Mouse (Mus musculus) hindbrain, embryonic 15.5 days (tissue): ENCODE results near the gene Osbpl9. TPM values are rescaled to one million over a fixed set of nuclear protein-coding genes. Genes with fewer than 3 reads are reported as not detected.

ENCODE experiments used
- ATAC-seq: fragments of 200-750 bp; cut with Nextera tagmentation; 2 replicates; pipeline ENCODE4 v1.8.0; 2017; ENCODE audit warnings: low read depth, moderate number of reproducible peaks, moderate TSS enrichment; ENCODE audit not compliant: low FRiP score
- H3K27ac ChIP-seq: fragments of 300-500 bp; sonication (generic); replicated peaks from 2 replicates; pipeline ENCODE4 v1.5.1; 2015; ENCODE audit warnings: mild to moderate bottlenecking, inconsistent platforms
- H3K27me3 ChIP-seq: fragments of 300-500 bp; sonication (generic); 2 replicates; pipeline ENCODE4 v1.6.1; 2015; ENCODE audit warnings: control low read depth, inconsistent platforms
- H3K36me3 ChIP-seq: fragments of 300-500 bp; sonication (generic); 2 replicates; pipeline ENCODE4 v1.6.1; 2015; ENCODE audit warnings: control low read depth, inconsistent platforms
- H3K4me1 ChIP-seq: fragments of 300-500 bp; sonication (generic); replicated peaks from 2 replicates; pipeline ENCODE4 v1.6.1; 2015; ENCODE audit warnings: control low read depth, inconsistent platforms
- H3K4me2 ChIP-seq: fragments of 300-500 bp; sonication (generic); 2 replicates; pipeline ENCODE4 v1.6.1; 2015; ENCODE audit warnings: moderate library complexity, mild to moderate bottlenecking, inconsistent platforms
- H3K4me3 ChIP-seq: fragments of 300-500 bp; sonication (generic); 2 replicates; pipeline ENCODE4 v1.5.1; 2015; ENCODE audit warnings: mild to moderate bottlenecking, inconsistent platforms
- H3K9ac ChIP-seq: fragments of 300-500 bp; sonication (generic); 2 replicates; pipeline ENCODE4 v1.6.1; 2015; ENCODE audit warnings: inconsistent platforms
- H3K9me3 ChIP-seq: fragments of 300-500 bp; sonication (generic); 2 replicates; pipeline ENCODE4 v1.6.1; 2016; ENCODE audit warnings: control low read depth, inconsistent platforms
- WGBS: fragments of 180-500 bp; shearing (Covaris S2); methylation state at CpG from one replicate; pipeline ENCODE4 v1.1.7; 2015; 5-methylcytosine and 5-hydroxymethylcytosine counted together
- polyA plus RNA-seq: library from polyadenylated mRNA; unstranded; fragments of >200 nt; fragmentation: Nextera tagmentation; extraction: Ambion mirVana; gene quantifications from 2 replicates; pipeline ENCODE4 v1.2.1, GENCODE M21; 2015

Osbpl9 gene
- polyA plus RNA-seq, 1 experiment from 2014 or later = 72.0 TPM

GRCm38 (mm10) chr4:109052282-109052681 is 149.8 kb downstream of the Osbpl9 start:
- 38% methylated on average over 1 of the region's 1 CpGs for WGBS
- H3K4me1 ChIP-seq = no peaks in the 10 kb centered on the region
- no peaks in the 10 kb centered on the region for H3K9me3 ChIP-seq
- no peaks in the 10 kb centered on the region for H3K27me3 ChIP-seq
- no peak overlapping the region for H3K9ac ChIP-seq
- H3K4me3 ChIP-seq = no peak overlapping the region
- ATAC-seq = no peak
- peaks cover 64% of the 10 kb centered on the region for H3K36me3 ChIP-seq
- H3K4me2 ChIP-seq = no peak overlapping the region
- peak overlapping the region; percentile 45; the same call in 1 of the 2 replicates for H3K27ac ChIP-seq

DNA sequence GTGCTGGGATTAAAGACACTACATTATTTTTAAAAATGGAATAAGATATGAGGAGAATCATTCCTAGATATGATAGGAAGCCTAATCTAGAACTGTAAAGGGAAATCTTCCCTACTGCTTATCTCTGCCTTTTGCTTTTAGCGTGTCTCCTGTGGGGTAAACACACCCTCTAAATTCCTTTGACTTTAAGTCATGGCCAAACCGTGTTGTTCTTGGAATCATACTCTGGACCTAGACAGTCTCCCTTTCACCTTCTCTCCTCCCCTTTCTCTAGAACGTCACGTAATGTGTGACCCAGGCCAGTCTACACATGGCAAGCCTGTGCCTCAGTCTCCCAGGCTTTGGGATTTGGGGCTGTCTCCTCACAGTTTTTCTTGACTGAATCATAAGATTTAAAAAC is 153.8 kb downstream of the Osbpl9 start:
- no peak overlapping the region for H3K27ac ChIP-seq
- H3K9me3 ChIP-seq = no peaks in the 10 kb centered on the region
- no peaks in the 10 kb centered on the region for H3K4me1 ChIP-seq
- H3K9ac ChIP-seq = no peak overlapping the region
- H3K4me3 ChIP-seq = no peak overlapping the region
- H3K27me3 ChIP-seq = no peaks in the 10 kb centered on the region
- peaks cover 56% of the 10 kb centered on the region for H3K36me3 ChIP-seq
- WGBS = 83% methylated on average over 4 of the region's 4 CpGs
- no peak for ATAC-seq
- H3K4me2 ChIP-seq = no peak overlapping the region

DNA sequence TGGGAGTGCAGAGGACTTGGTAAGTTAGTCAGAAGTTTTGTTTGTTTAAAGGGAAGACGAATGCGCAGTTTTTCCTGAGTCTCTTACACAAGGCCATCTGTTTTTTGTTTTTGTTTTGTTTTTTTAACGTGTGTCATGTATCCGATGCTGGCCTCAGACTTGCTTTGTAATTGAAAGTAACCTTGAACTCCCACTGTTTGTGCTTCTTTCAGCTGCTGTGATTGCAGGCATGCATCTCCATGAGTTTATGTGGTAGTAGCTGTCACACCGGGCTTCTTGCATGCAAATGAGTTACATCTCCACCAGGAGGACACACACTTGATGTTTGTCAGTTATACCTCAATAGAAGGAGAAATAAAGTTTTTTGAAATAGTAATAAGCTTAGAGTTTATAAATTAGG is 158.3 kb downstream of the Osbpl9 start:
- WGBS = 73% methylated on average over 5 of the region's 5 CpGs
- no peak overlapping the region for H3K27ac ChIP-seq
- H3K4me1 ChIP-seq = no peaks in the 10 kb centered on the region
- no peak overlapping the region for H3K4me2 ChIP-seq
- no peaks in the 10 kb centered on the region for H3K27me3 ChIP-seq
- H3K36me3 ChIP-seq = peaks cover 74% of the 10 kb centered on the region
- H3K4me3 ChIP-seq = no peak overlapping the region
- H3K9ac ChIP-seq = no peak overlapping the region
- ATAC-seq = no peak
- H3K9me3 ChIP-seq = no peaks in the 10 kb centered on the region

- H3K4me2 ChIP-seq = no peak overlapping the region
- 89% methylated on average over 5 of the region's 5 CpGs for WGBS
- no peaks in the 10 kb centered on the region for H3K9me3 ChIP-seq
- H3K9ac ChIP-seq = no peak overlapping the region
- H3K4me1 ChIP-seq = no peaks in the 10 kb centered on the region
- ATAC-seq = no peak
- no peak overlapping the region for H3K4me3 ChIP-seq
- H3K36me3 ChIP-seq = peaks cover 77% of the 10 kb centered on the region
- no peak overlapping the region for H3K27ac ChIP-seq
- no peaks in the 10 kb centered on the region for H3K27me3 ChIP-seq
These were observed 158.8 kb downstream of the Osbpl9 start for GRCm38 (mm10) chr4:109043294-109043693.

GRCm38 (mm10) chr4:109042739-109043138 is 159.3 kb downstream of the Osbpl9 start:
- H3K36me3 ChIP-seq = peaks cover 74% of the 10 kb centered on the region
- 90% methylated on average over 4 of the region's 4 CpGs for WGBS
- H3K9me3 ChIP-seq = no peaks in the 10 kb centered on the region

GRCm38 (mm10) chr4:109036327-109036726 is 165.7 kb downstream of the Osbpl9 start:
- Histone ChIP-seq H3K27ac (no peak overlapping the region), H3K9me3 (no peaks in the 10 kb centered on the region), H3K9ac (no peak overlapping the region), H3K27me3 (no peaks in the 10 kb centered on the region), H3K4me2 (no peak overlapping the region), H3K4me1 (no peaks in the 10 kb centered on the region), H3K4me3 (no peak overlapping the region), H3K36me3 (peaks cover 59% of the 10 kb centered on the region)
- no peak for ATAC-seq

More at GRCm38 (mm10) chr4:109042739-109043138, 159.3 kb downstream of the Osbpl9 start:
- Histone ChIP-seq H3K4me2 (no peak overlapping the region), H3K4me1 (no peaks in the 10 kb centered on the region), H3K27ac (no peak overlapping the region), H3K27me3 (no peaks in the 10 kb centered on the region), H3K9ac (no peak overlapping the region), H3K4me3 (no peak overlapping the region)
- no peak for ATAC-seq

DNA sequence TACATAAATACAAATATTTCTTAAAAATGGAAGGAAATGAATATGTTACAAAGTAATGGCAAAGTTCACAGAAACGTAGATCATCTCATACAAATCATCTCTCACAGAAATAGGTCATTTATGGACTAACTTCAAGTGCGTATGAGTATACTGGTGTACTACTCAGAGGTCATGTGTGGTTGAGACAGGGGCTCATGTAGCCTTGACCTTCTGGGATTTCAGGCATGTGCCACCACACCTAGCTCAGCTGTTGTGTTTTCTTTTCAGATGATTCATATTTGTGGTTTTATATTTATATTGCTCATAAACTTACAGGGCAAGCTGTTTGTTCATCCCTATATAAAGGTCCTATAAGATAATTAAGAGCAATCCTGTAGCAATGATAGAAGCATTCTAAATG is 171.8 kb downstream of the Osbpl9 start:
- H3K4me2 ChIP-seq = no peak overlapping the region
- no peak overlapping the region for H3K9ac ChIP-seq
- no peak for ATAC-seq
- no peaks in the 10 kb centered on the region for H3K27me3 ChIP-seq
- H3K9me3 ChIP-seq = no peaks in the 10 kb centered on the region
- 96% methylated on average over 2 of the region's 2 CpGs for WGBS
- no peaks in the 10 kb centered on the region for H3K4me1 ChIP-seq
- no peak overlapping the region for H3K4me3 ChIP-seq
- peaks cover 51% of the 10 kb centered on the region for H3K36me3 ChIP-seq
- H3K27ac ChIP-seq = no peak overlapping the region

GRCm38 (mm10) chr4:109029857-109030256 is 172.2 kb downstream of the Osbpl9 start:
- Histone ChIP-seq H3K9ac (no peak overlapping the region), H3K9me3 (no peaks in the 10 kb centered on the region), H3K4me3 (no peak overlapping the region), H3K27me3 (no peaks in the 10 kb centered on the region), H3K4me1 (no peaks in the 10 kb centered on the region), H3K36me3 (peaks cover 54% of the 10 kb centered on the region), H3K4me2 (no peak overlapping the region), H3K27ac (no peak overlapping the region)
- no peak for ATAC-seq
- 93% methylated on average over 2 of the region's 2 CpGs for WGBS

DNA sequence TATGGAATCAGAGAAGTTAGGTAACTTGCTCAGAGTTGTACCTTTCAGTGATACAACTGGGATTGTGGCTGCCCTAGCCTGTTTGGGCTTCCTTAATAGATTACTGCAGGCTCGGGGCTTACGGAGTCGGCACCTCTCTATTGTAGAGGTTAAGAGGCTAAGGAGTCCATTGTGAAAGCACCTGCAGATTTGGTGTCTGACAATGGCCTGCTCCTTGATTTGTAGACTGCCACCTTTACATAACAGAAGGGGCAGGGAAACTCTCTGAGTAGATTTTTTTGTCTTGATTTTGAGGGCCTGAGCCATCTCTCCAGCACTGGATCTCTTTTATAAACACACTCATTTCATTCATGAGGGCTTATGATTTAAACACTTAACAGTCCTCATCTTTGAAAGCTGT is 175.5 kb downstream of the Osbpl9 start:
- WGBS = 42% methylated on average over 3 of the region's 3 CpGs
- H3K4me3 ChIP-seq = no peak overlapping the region
- no peak for ATAC-seq
- no peaks in the 10 kb centered on the region for H3K4me1 ChIP-seq
- H3K36me3 ChIP-seq = peaks cover 37% of the 10 kb centered on the region
- no peak overlapping the region for H3K27ac ChIP-seq
- H3K9me3 ChIP-seq = no peaks in the 10 kb centered on the region
- H3K9ac ChIP-seq = no peak overlapping the region
- H3K4me2 ChIP-seq = no peak overlapping the region
- no peaks in the 10 kb centered on the region for H3K27me3 ChIP-seq

- no peak overlapping the region for H3K4me2 ChIP-seq
- 69% methylated on average over 3 of the region's 3 CpGs for whole genome bisulfite sequencing
- peaks cover 25% of the 10 kb centered on the region for H3K36me3 ChIP-seq
- no peak overlapping the region for H3K27ac ChIP-seq
- H3K9me3 ChIP-seq = no peaks in the 10 kb centered on the region
- no peaks in the 10 kb centered on the region for H3K27me3 ChIP-seq
- no peak overlapping the region for H3K4me3 ChIP-seq
- no peaks in the 10 kb centered on the region for H3K4me1 ChIP-seq
- no peak for ATAC-seq
- H3K9ac ChIP-seq = no peak overlapping the region
These were observed 177.0 kb downstream of the Osbpl9 start for GRCm38 (mm10) chr4:109025061-109025460.

DNA sequence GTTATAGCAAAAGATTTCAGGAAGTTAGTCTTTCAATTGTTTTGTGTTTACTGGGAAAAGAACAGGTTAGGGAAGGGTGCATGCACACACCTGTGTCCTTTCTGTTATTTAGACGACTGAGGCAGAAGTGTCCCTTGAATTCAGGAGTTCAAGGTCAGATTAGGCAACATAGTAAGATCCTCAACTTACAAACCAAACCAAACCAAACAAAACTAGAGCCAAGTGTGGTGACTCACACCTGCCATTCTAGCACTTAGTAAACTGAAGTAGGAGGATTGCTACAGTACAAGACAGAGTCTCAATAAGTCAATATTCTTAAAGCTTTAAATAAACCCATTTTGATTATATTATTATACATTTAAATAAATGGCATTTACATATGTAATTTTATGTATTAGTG is 180.1 kb downstream of the Osbpl9 start:
- H3K27ac ChIP-seq = no peak overlapping the region
- H3K36me3 ChIP-seq = peaks cover 30% of the 10 kb centered on the region
- no peak overlapping the region for H3K9ac ChIP-seq
- 86% methylated on average over 1 of the region's 1 CpGs for WGBS
- no peaks in the 10 kb centered on the region for H3K27me3 ChIP-seq
- H3K4me3 ChIP-seq = no peak overlapping the region
- no peak overlapping the region for H3K4me2 ChIP-seq
- ATAC-seq = no peak
- no peaks in the 10 kb centered on the region for H3K4me1 ChIP-seq
- no peaks in the 10 kb centered on the region for H3K9me3 ChIP-seq

- no peak overlapping the region for H3K4me2 ChIP-seq
- WGBS = 77% methylated on average over 4 of the region's 4 CpGs
- no peak overlapping the region for H3K9ac ChIP-seq
- no peak for ATAC-seq
- no peaks in the 10 kb centered on the region for H3K27me3 ChIP-seq
- H3K4me1 ChIP-seq = no peaks in the 10 kb centered on the region
- no peaks in the 10 kb centered on the region for H3K9me3 ChIP-seq
- H3K27ac ChIP-seq = no peak overlapping the region
- no peak overlapping the region for H3K4me3 ChIP-seq
- H3K36me3 ChIP-seq = peaks cover 22% of the 10 kb centered on the region
These were observed 182.8 kb downstream of the Osbpl9 start for GRCm38 (mm10) chr4:109019301-109019700.

- no peak overlapping the region for H3K27ac ChIP-seq
- H3K4me2 ChIP-seq = no peak overlapping the region
- no peaks in the 10 kb centered on the region for H3K27me3 ChIP-seq
- no peak overlapping the region for H3K4me3 ChIP-seq
- H3K9me3 ChIP-seq = no peaks in the 10 kb centered on the region
- no peak for ATAC-seq
- peaks cover 25% of the 10 kb centered on the region for H3K36me3 ChIP-seq
- WGBS = 72% methylated on average over 7 of the region's 7 CpGs
- no peak overlapping the region for H3K9ac ChIP-seq
- H3K4me1 ChIP-seq = no peaks in the 10 kb centered on the region
These were observed 184.6 kb downstream of the Osbpl9 start for GRCm38 (mm10) chr4:109017441-109017840.
